Mouse (Mus musculus) adrenal gland, adult 8-10 months (tissue): ENCODE data around the gene Fam227b. TPM values are rescaled to one million over a fixed set of nuclear protein-coding genes. Genes with fewer than 3 reads are reported as not detected.

Source experiments
- DNase-seq: peaks from one replicate; pipeline ENCODE4 v3.0.0; 2022
- total RNA-seq, 4 experiments: library from RNA; stranded (reverse); gene quantifications; 2 replicates each; pipeline ENCODE4 v1.2.4; 2022

The Fam227b gene
- under 1 TPM in 1 of 4 experiments, not detected in 3; 0.22 TPM for total RNA-seq

DNA sequence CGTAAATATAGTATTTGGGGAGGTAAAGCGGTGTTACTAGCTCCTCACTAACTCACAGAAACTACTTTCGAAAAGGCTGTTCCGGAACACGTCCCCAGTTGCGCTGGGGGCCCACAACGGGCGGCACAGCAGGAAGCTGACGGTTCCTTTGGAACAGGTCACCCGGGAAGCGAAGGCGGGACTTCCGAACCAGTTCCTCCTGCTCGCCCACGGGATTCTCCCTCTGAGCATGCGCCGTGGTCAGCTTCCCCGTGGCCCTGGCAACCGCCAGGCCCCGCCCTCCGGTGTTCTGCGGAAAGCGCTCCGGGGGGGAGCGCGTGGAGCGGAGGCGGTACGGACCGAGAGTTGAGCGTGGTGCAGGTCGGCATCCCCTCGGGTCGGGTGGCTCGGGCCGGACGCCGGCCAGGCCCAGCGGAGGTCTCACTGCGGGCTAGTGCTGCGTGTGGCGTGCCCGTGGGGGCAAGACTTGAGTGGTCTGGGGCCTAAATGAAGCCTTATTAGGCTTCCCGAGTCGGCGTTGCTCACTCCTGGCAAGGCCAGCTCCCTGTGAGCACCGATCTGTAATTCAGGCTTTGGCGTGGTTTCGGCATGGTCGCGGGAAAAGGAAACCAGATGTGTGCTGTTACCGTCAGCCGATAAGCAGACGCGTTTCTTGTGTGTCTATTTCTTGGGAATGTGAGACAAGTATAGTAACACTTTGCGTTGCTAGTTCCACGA, at the start of gene Fam227b, which contains the start of gene Dtwd1:
Gene Fam227b (minus strand): TSS at position 150 of the 717 bp plus-strand sequence.
Gene Dtwd1 (plus strand): TSS at position 287 of the 717 bp plus-strand sequence.
- peak; percentile 98 for DNase-seq

DNA sequence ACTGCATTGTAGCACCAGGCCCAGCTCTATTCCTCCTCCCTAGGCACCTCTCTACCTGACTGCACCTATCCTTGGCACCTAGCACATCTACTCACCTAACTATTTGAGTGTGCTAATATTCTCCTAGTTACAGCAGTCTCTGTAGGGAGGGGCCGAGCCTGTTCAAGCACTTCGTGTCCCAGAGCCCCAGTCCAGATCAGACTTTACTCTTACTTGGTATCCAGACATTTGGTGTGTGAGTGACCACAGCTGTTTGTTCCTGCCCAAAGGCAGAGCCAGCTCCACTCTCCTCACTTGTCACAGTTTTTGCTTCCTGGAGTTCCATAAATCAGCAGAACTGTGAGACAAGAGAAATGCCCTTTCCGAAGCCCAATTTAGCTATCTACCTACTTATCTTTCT, 47.2 kb upstream of the Fam227b start:
- DNase-seq = no peak

DNA sequence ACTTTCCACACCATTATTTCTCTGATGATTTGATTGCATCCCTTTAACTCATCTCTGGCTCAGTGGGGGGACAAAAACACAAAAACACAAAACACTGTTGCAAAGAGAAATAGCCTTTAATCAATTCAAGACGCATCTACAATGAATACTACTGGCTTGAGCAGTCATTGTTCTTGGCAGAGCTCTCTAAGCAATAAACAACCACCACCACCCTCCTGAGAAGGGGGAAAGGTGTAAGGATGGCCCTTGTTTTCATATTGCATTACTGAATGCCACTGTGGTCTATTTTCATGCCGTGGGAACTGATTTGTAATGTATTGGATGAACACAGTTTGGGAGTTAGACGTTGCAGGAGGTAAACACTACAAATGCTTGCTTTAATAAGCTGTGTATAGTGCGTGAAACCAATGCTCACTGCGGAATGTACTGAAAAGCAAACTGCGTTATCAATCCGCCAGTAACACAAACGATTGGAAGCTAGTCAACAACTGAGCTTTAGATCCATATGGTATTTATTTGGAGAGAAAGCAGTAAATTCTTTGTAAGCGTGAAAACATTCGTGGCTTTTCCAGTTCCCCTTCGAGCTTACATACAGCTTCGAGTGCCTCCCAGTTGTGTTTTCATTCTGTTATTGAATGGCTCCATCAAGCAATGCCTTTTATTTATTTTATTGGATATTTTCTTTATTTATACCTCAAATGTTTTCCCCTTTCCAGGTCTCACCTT, 44.0 kb upstream of the Fam227b start:
- no peak for DNase-seq

DNA sequence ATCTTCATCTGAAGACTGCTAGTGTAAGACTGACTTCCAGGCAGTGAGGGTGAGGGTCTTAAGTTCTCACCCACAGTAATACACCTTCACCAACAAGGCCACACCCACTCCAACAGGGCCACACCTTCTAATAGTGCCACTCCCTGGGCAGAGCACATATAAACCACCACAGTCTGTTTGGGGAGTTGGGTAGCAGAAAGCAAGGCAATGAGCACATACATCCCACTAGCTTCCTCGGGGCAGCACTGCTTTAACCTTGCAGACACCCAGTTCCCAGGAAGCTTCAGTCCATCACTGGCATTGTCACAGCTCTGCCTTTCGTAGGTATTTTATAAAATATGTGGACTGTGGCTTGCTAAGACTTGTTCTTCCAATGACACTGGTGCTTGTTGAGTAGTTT, 40.3 kb upstream of the Fam227b start:
- no peak for DNase-seq

DNA sequence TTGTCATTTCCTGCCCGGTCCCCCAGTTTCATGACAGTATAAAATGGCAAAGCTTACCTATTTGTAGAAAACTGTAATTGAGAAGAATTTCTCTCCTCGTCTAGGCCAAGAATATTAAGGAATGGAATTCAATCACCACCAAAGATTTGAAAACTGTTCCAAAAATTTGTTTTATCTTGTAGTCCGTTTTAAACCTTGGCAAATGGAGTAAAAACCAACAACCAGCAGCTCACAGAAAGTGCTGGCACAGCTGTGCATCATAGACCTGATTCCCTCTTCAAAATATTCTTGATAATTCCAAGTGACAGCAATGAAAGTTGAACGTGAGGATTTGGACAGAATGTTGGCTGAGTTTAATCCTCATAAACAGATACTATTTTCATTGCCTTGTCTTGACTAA, 39.5 kb upstream of the Fam227b start:
- no peak for DNase-seq

DNA sequence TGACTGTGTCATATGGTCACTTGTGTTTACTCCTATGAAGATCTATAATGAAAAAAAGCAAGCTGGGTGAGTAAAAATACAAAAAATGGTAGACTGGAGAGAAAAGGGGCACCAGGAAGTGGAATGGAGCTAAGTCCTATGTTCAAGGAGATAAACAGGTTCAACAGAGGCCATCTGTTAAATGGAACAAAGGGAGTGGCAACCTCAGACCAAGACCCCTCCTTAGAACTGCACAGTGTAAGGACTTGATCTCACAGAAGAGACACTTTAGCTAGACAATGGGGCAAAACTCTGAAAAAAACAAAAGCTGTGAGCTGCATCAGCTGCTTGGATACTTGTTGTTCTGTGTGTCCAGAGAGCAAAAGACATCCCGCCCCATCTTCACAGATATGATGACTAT, 19.6 kb upstream of the Fam227b start:
- no peak for DNase-seq

DNA sequence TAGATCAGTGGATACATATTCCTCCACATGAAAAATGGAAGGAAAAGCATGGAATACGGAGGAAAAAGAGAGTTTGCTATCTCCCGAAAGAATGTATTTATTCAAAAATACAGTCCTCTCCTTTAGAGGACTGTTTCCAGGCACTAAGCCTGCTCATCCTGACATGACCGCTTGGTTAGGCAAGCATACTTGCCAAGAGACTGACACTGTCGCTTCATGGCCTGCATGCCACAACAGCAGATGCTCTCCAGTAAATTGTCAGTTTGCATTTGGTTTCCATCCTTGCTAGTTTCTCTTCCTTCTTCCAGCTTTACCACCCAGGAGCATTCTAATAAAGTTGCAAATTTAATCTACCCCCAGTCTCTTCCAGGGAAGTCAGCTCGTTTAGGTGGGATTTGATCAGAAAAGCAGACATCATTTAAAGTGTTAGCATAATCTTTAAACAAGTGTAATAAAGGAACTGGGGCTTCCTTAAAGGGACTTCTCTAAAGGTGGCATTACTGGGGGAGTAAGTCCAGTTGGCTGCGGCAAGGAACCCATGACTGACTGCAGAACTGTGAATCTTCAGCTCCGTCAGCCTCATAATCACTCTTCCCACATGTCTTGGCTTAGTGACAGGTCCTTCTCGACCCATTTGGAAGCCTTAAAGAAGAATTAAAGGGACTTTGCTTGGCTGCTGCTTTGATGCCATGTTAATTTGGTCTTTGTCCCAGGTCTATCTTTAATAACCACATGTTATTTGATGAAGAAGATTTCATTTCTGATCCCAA, 15.2 kb upstream of the Fam227b start:
- DNase-seq = no peak

DNA sequence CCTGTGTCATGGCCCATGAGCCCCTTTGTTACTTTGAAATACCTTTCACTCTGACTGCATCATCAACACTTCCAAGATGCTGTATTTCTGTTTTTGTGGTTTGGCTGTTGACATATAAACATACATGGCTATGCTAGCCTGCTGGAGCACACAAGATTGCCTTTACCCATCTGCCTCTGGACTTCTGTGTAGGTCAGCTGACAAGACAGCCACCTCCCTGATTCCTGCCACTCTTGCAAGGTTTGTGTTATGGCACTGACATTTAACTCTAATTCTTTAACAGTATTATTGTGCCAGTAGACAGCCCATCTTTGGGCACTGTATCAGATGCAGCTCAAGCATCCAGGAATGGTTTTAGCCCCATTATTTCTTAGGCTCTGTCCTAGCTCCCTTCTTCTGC, 14.5 kb upstream of the Fam227b start:
- no peak for DNase-seq

DNA sequence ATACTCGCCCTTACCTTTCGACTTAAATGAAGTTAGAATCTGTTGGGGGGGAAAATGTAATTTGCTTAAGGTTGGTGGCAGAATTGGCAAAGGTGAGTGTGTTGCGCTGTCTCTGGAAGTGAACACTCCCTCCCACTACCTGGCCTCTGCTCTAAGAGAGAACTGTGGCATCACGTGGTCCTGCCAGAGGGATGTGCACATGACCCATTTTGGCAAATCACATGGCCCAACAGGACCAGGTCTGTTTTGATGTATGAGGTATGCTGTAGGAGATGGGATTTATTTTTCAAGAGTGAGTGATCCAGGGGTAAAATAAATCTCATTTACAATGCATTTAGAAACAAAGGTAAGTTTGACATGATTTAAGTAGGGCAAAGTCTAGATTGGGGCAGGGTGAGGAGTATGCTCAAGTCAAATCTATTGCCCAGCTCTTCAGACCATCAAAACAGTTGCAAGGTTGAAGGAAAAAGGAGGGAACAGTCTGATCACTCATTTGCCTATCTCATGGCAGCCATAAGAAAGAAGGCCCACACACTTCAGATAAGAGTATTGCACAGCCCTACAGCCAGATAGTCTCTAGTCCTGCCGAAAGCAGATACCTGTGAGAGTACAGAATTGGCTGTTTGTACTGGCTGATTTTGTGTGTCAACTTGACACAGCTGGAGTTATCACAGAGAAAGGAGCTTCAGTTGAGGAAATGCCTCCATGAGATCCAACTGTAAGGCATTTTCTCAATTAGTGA, 13.6 kb upstream of the Fam227b start:
- DNase-seq = no peak

DNA sequence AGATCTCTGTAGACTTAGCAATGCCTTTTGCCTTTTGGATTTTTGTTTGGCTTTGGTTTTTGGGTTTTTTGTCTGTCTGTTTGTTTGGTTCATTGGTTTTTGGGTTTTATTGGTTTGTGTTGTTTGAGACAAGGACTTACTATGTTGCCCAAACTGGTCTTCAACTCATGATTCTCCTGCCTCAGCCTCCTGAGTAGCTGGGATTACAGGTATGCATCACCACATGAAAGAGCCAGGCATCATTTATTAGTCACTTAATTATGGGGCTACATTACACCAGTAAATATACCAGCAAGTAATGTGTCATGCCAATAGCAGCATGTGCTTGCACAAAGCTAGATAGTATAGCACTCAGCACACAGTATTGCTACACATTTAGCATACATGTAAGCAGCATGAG, 4.1 kb downstream of the Fam227b start:
- DNase-seq = no peak

DNA sequence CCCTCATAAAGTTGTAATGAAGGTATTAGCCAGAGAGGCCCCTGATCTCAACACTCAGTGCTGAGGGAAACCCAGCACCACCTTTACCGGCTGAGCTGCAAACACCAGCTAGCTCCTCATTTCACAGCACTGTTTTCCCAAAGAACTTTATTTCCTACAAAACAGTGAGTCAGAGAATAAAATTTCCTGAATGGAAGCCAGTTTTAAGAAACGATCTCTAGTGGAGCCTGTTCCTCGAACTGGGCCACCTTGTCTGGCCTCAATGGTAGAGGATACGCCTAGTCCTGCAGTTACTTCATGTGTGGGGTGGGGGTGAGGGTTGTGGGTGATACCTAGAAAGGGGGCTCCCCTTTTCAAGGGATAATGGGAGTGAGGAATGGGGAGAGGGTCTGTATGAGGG, 57.2 kb downstream of the Fam227b start:
- no peak for DNase-seq

DNA sequence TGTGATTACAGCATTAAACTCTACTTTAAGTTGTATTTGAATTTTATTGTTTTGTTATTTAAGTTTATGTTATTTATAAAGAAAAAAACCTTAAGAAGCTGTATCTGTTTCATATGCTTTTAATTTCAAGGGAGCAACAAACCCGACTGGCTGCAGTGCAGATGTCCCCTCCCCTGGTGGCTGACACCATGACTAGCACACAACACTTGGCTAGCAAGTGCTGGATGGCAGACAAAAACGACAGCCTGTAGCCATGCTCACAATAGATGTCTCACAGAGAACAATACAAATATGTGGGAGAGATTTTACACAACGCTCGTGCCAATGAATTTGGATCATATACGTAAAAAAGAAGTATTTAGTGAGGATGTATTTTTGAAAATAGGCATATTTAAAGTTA, 61.4 kb downstream of the Fam227b start:
- no peak for DNase-seq

DNA sequence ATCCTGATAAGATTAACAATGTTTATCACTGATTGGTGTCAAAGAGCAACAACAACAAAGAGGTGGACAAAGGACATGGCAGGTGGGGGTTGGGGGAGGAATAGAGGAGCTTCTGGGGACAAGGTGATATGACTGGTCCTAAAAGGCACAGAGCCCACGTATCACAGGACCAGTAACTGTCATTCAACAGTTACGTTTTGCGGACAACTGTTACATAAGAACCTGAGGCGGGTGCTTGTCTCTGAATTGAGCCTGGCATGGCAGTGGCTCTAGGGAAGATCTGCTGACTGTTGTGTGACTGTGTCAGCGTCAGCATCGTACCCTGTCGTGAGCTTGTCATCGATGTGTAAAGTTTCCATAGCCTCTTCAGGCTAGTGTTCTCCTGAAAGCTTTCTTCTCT, 65.6 kb downstream of the Fam227b start:
- DNase-seq = no peak

DNA sequence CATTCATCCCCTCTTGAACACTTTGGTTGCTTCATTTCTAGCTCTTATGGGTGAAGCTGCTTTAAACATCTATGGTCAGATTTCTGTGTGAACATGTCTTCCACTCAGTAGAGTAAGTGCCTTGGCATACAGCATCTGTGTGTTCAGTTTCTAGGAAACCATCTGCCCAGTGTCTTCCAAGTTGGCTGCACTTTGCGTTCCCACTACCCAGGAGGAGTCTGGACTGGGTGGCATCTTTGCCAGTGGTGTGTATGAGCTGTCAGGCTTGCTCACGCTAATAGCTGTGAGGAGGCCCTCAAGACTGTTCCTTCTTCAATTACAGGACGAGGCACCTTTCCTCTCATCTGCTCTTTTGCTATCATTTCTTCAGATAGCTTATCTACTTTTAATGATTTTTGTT, 67.5 kb downstream of the Fam227b start:
- no peak for DNase-seq

DNA sequence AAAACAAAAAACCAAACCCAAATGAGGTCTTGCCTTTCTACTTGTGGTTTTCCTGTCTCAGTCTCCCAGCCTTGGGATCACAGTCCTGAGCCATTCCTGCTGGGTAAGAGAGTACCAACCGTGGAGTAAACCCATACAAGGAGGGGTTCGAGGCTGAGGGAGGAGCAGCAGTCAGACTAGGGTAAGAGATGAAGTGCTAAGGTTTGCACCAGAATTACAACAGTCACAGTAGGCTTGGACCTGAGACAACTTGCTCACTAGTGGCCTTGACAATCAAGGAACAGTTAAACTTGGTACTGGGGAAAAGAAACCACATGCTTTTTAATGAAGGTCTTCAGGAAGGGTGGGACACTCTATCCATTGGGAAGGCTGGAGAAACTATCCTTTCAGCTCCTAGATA, 72.7 kb downstream of the Fam227b start:
- peak; percentile 2 for DNase-seq

DNA sequence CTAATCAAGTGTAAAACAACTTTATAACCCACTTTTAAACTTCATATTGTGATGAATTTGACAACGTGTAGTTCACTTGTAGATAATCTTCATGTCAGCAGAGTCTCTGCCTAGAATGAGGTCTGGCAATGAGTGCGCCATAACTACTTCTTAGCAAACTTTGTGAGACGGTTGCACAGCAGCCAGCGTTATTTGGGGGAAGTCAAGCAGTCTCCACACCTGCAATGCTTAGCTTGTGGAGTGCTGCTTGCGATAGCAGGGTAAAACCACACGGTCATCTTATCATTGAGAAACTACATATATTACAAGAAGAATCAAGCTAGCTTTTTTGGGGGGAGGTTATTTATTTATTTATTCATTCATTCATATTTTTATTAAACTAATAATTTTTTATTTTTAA, 75.3 kb downstream of the Fam227b start:
- DNase-seq = no peak

DNA sequence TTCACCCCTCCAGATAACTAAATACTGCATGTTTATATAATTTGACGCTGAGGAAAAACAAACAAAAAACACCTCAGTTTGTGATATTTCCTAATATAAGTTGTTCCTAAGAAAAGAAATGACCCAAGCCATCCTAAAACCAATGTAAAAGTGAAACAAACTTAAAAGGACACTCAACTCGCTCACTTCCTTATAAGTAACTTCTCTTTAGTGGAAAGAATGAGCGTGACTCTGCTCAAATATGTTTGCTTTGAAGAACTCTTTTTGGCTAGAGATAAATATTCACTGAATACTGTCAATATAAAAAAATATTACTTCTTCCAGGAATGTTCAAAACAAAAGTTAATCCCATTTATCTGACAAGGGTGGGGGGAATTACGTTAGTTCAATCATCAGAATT, 78.1 kb downstream of the Fam227b start:
- no peak for DNase-seq

DNA sequence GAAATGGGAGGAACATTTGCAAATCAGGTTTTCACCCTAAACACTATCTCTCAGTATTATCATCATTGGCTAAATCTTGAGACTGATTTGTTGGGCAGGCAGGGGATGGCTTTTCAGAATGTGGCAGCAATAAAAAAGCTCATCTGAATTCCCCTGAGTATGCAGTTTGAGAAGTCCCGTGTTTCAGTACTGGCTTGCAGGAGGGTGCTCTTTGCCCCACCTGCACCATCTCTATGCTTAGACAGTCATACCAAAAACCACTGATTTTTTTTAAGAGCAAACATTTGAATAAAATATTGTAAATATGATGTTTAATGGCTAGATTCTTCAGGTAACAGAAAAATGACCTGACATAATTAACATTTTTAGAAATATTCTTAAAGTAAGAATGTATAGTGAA, 82.1 kb downstream of the Fam227b start:
- no peak for DNase-seq

DNA sequence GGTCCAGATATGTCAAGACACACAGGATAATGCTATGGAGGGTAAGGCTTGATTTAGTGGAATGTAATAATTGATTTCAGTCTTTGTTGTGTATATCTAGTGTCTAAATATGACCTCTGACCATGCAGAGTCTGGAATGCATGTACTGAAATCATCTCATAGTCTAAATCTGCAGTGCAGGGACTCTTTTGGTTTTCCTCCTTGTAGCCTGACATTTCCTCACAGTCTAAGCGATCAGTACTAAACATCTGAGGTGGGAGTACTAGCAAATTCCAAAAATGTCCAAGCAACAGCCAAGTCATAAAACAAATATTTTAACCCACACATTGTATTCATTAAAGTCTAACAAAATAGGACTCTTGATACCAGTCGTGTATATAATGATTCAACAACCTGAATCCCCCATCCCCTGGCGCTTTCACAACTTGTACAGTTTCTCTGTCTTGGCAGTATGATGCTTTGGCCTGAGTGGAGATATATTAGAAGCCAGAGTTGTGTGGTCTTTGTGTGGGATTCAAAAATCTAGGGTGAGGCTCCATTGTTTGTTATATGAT, 86.4 kb downstream of the Fam227b start:
- no peak for DNase-seq

DNA sequence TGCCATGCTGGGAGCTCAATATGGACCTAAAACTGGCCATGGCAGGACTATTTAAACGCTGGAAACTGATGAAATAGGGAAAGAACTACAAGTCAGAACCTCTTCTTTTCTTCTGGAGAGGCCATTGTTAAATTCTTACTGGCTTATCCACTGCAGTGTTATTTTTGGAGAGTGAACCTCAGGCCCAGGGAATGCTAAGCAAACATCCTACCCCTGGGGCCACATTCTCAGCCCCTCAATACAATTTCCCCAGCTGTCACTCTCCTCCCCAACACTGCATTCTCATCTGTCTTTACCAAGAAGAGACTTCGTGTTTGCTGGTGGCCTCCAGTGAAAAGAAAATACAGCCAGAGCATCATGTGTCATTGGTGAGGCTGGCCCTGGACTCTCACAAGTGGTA, 87.0 kb downstream of the Fam227b start:
- DNase-seq = no peak

DNA sequence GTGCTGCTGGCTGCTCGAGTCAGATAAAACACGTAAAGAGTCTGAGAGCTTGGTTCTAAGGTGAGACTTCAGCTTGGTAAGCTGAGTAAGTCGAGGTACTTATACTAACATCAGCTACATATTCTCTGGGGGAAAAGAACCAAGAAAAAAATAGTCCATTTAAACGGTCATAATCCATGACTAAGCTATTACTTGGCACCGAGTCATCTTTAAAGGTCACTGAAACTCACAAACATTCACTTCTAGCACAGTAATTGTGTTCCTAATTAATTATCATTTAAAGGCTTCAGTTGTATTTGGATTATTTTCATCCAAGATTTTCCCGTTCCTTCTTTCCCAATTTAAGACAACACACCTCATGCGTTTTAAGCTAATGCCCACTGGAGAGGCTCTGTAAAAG, 88.9 kb downstream of the Fam227b start:
- no peak for DNase-seq

DNA sequence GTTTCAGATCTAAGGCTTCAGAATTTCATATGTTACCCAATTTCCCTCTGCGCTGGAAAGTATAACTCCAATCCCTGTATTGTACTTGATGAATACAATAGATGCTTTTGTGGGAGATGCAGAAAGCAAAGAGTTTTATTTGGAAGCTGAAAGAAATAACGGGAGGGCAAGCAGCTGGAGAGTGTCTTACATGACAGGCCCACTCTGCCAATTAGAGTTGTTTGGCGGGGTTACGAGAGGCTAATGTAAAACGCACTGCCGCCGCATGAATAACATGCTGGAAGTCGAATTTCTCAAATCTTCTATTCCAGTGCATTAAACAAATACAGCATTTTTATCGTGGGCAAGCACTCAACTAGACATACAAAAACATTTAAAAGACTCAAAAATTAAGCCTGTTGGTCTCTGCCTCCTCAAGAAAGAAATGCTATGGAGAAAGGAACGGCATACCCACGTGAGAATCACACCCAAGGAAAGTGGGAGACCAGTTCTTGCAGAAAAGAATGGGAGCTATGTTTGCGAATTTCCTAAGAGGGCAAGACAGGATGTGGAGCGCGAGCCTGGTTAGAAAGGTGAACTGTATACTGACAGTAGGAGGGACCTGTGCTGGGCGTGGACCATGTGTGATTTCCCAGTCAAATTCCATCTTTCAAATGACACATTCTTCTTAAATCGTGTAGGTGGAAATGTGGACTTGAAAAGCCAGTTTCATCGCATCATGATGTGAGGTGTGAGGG, 90.6 kb downstream of the Fam227b start:
- DNase-seq = no peak
